Mouse (Mus musculus) hindbrain, embryonic 11.5 days (tissue): Measurements from ENCODE around the gene Rbl1. TPM values are rescaled to one million over a fixed set of nuclear protein-coding genes. Genes with fewer than 3 reads are reported as not detected.

Source experiments
- ATAC-seq: fragments of 200-750 bp; cut with Nextera tagmentation; 2 replicates; pipeline ENCODE4 v1.8.0; 2017; ENCODE audit warnings: mild to moderate bottlenecking, moderate TSS enrichment, moderate library complexity; ENCODE audit not compliant: low FRiP score
- DNase-seq: peaks from one replicate; pipeline ENCODE4 v3.0.0-alpha.2; 2015; ENCODE audit warnings: low spot score
- H3K27ac ChIP-seq: fragments of 300-500 bp; sonication (generic); 2 replicates; pipeline ENCODE4 v1.5.1; 2014; ENCODE audit warnings: mild to moderate bottlenecking, low read depth, low read length
- H3K27me3 ChIP-seq: fragments of 300-500 bp; sonication (generic); 2 replicates; pipeline ENCODE4 v1.6.1; 2014; ENCODE audit warnings: mild to moderate bottlenecking, low read length, moderate library complexity, mixed read lengths; ENCODE audit not compliant: control insufficient read depth, insufficient read depth
- H3K36me3 ChIP-seq: fragments of 300-500 bp; sonication (generic); 2 replicates; pipeline ENCODE4 v1.6.1; 2014; ENCODE audit warnings: mild to moderate bottlenecking, low read length, moderate library complexity, mixed read lengths; ENCODE audit not compliant: control insufficient read depth, insufficient read depth
- H3K4me1 ChIP-seq: fragments of 300-500 bp; sonication (generic); replicated peaks from 2 replicates; pipeline ENCODE4 v1.6.1; 2014; ENCODE audit warnings: low read length, mixed read lengths; ENCODE audit not compliant: control insufficient read depth, insufficient read depth
- H3K4me2 ChIP-seq: fragments of 300-500 bp; sonication (generic); replicated peaks from 2 replicates; pipeline ENCODE4 v1.6.1; 2014; ENCODE audit warnings: mild to moderate bottlenecking, low read depth, low read length
- H3K4me3 ChIP-seq: fragments of 300-500 bp; sonication (generic); 2 replicates; pipeline ENCODE4 v1.5.1; 2014; ENCODE audit warnings: low read depth, low read length
- H3K9ac ChIP-seq: fragments of 300-500 bp; sonication (generic); 2 replicates; pipeline ENCODE4 v1.6.1; 2014; ENCODE audit warnings: low read depth, low read length
- H3K9me3 ChIP-seq: fragments of 300-500 bp; sonication (generic); 2 replicates; pipeline ENCODE4 v1.6.1; 2016; ENCODE audit warnings: low read length; ENCODE audit not compliant: control insufficient read depth
- WGBS: fragments of 180-500 bp; shearing (Covaris S2); extraction: QIAGEN DNeasy Blood & Tissue Kit; methylation state at CpG from one replicate; pipeline ENCODE4 v1.1.7; 2014; 5-methylcytosine and 5-hydroxymethylcytosine counted together
- polyA plus RNA-seq: library from polyadenylated mRNA; unstranded; fragments of >200 nt; fragmentation: Nextera tagmentation; extraction: Ambion mirVana; gene quantifications from 2 replicates; pipeline ENCODE4 v1.2.1, GENCODE M21; 2014

The Rbl1 gene
- polyA plus RNA-seq, 1 experiment from 2014 or later: 31.8 TPM

DNA sequence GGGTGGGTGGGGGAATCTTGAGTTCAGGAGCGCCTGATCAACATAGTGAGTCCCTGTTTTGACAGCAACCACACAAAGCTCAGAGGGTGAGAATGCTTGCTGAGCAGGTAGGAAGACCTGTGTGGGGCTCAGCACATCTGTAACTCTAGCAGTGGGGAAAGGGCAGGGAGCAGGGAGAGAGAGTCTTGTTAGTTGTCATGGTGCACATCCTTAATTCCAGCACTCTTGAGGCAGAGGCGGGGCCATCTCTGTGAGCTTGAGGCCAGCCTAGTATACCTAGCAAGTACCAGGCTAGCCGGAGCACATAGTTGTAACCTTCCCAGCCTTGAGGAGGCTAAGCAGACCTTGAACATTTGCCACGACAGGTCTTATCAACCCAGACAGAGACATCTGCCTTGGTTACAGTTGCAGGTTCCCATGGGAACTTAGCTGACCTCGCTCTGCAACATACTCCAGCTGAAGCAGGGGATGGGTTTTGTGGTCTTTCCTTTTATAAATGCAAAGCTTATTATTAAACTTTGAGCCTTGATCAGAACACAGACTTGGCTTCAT is 65.0 kb downstream of the Rbl1 start:
- no peaks in the 10 kb centered on the region for H3K4me1 ChIP-seq
- DNase-seq (no peak), ATAC-seq (no peak)
- H3K36me3 ChIP-seq: no peaks in the 10 kb centered on the region
- H3K9me3 ChIP-seq: no peaks in the 10 kb centered on the region
- H3K4me3 ChIP-seq: no peak overlapping the region
- H3K9ac ChIP-seq: no peak overlapping the region
- 92% methylated on average over 5 of the region's 5 CpGs for WGBS
- H3K27ac ChIP-seq: no peak overlapping the region
- H3K4me2 ChIP-seq: no peak overlapping the region
- no peaks in the 10 kb centered on the region for H3K27me3 ChIP-seq

DNA sequence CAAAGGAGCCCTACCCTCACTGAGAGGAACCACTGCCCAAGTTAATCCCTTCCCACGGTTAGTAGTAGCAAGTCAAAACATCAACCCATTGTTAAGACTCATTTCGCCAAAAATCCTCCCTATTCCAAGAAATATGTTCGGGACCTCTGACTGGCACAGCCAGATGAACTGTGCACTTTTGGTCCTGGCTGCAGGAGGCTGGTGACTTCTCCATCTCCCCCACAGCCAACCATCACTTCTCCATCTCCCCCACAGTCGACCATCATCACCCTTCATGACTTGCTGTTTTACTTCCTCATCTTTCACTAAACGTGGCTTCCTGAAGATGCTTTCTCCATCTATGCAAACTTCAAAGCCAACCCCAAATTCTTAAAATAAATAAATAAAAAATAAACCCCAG is 65.5 kb downstream of the Rbl1 start:
- Histone ChIP-seq H3K36me3 (no peaks in the 10 kb centered on the region), H3K4me3 (no peak overlapping the region), H3K27ac (no peak overlapping the region), H3K4me1 (no peaks in the 10 kb centered on the region), H3K9ac (no peak overlapping the region), H3K9me3 (no peaks in the 10 kb centered on the region), H3K27me3 (no peaks in the 10 kb centered on the region), H3K4me2 (no peak overlapping the region)
- WGBS: 82% methylated on average over 5 of the region's 5 CpGs
- no peak for DNase-seq
- no peak for ATAC-seq

DNA sequence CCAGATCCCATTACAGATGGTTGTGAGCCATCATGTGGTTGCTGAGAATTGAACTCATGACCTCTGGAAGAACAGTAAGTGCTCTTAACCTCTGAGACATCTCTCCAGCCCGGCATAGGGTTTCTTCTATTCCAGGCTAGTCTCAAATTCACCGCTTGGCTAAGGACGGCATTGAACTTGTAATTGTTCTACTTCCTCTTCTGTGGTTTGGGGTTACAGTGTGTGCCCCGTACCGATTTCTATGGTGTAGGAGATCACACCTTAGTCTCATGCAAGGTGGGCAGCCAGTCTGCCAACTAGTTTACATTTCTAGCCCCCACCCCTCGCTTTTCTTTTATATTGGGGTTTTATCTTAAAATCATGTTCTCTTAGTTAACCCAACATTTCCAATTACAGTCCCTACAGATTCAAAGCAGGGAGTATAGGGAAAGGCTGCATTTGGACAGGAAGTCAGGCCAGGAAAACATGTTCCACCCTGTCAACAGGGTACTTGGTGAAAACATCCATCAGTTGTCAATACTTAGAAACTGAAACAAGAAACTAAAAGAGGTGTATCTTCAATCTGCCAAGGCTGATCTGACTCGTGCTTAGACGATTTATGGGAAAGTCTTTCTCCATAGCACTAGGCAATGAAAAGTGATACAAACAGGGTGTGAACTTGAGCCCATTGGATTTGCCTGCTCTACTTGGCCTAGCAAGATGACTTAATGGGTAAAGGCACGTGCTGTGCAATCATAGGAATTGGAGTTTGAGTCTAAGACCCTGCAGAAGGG is 66.2 kb downstream of the Rbl1 start:
- WGBS: 91% methylated on average over 9 of the region's 9 CpGs
- H3K36me3 ChIP-seq: no peaks in the 10 kb centered on the region
- ATAC-seq: no peak
- no peak overlapping the region for H3K4me3 ChIP-seq
- DNase-seq: no peak
- H3K9ac ChIP-seq: no peak overlapping the region
- no peak overlapping the region for H3K27ac ChIP-seq
- no peaks in the 10 kb centered on the region for H3K9me3 ChIP-seq
- no peaks in the 10 kb centered on the region for H3K27me3 ChIP-seq
- H3K4me1 ChIP-seq: no peaks in the 10 kb centered on the region
- no peak overlapping the region for H3K4me2 ChIP-seq

DNA sequence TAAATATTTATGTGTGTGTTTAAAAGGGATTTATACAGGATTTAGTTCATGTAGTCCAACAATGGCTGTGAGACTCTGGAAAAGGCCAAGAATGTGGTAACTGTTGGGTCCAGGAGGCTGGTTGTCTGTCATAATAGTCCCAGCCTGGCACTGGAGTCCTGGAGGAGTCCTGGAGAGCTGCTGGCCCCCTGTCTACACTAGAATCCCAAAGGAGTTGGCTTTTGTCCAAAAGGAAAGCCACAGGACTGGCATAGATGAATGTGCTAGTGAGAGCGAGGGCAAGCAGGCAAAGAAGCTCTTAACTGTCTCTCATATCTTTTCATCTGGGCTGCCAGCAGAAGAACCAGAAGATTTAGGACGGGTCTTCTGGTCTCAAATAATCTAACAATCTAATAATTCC is 67.7 kb downstream of the Rbl1 start:
- Histone ChIP-seq H3K4me1 (no peaks in the 10 kb centered on the region), H3K9ac (no peak overlapping the region), H3K4me2 (no peak overlapping the region), H3K9me3 (no peaks in the 10 kb centered on the region), H3K36me3 (no peaks in the 10 kb centered on the region), H3K4me3 (no peak overlapping the region), H3K27ac (no peak overlapping the region), H3K27me3 (no peaks in the 10 kb centered on the region)
- no peak for DNase-seq
- 94% methylated on average over 2 of the region's 2 CpGs for WGBS
- no peak for ATAC-seq

DNA sequence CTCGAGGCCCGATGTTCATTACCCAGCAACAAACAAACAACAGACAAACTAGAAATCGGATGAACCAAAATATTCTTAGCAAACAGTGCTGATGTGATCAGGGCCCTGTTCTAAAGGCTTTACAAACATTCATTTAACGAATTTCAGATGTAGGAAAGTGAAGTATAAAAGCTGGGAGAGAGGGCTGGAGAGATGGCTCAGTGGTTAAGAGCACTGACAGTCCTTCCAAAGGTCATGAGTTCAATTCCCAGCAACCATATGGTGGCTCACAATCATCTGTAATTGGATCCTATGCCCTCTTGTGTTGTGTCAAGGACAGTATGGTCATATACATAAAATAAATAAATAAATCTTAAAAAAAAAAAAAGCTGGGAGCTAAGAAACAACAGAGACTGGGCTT is 68.2 kb downstream of the Rbl1 start:
- no peaks in the 10 kb centered on the region for H3K9me3 ChIP-seq
- H3K4me3 ChIP-seq: no peak overlapping the region
- no peak overlapping the region for H3K4me2 ChIP-seq
- H3K36me3 ChIP-seq: no peaks in the 10 kb centered on the region
- no peak for DNase-seq
- ATAC-seq: no peak
- WGBS: 92% methylated on average over 4 of the region's 4 CpGs
- H3K9ac ChIP-seq: no peak overlapping the region
- H3K27ac ChIP-seq: no peak overlapping the region
- no peaks in the 10 kb centered on the region for H3K27me3 ChIP-seq
- H3K4me1 ChIP-seq: no peaks in the 10 kb centered on the region

DNA sequence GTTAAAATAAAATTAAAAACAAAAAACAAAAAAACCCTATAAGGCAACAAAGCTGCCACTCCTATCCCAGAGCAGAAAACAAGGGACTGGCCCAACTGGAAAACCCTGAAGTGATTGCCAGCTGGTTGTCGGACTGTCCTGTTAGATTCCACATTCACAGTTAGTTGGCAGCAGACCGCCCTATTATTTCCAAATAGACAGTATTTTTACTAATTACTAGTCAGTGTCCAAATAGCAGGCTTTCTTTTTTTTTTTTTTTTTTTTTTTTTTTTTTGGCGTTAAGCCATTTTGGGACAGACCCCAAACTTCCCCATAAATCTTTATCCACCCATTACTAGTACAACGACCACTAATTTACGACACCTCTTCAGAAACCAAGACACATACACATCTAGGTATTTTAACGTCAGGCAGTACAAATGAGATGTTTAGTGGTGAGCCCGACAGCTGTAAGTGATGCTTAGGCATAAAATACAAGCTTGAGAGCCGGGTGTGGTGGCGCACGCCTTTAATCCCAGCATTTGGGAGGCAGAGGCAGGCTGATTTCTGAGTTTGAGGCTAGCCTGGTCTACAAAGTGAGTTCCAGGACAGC is 68.7 kb downstream of the Rbl1 start:
- Histone ChIP-seq H3K27me3 (no peaks in the 10 kb centered on the region), H3K27ac (no peak overlapping the region), H3K9ac (peak overlapping the region; percentile 59), H3K4me2 (peak overlapping the region; percentile 73), H3K4me1 (no peaks in the 10 kb centered on the region), H3K9me3 (no peaks in the 10 kb centered on the region), H3K36me3 (no peaks in the 10 kb centered on the region), H3K4me3 (peak overlapping the region; percentile 55)
- DNase-seq: no peak
- WGBS: 85% methylated on average over 10 of the region's 10 CpGs
- ATAC-seq: no peak

DNA sequence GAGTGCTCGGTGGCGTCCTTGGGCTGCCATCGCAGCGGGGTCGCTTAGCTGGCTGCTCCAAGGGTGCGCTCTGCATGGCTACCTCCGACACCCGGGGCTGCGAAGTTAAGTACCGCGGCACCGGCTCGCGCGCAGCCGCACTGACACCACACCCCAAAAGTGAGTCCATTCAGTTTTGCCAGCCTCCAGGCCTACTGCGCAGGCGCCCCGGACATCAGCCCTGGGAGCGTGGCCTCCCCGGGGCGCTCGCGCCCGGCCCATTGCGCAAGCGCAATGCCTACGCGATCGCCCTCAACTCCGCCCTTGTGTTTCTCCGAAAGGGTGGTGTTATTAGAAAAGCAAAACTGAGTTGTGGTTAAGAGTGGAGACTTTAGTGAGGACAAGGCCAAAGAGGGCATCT is 69.3 kb downstream of the Rbl1 start, which contains the start of gene Samhd1:
Gene Samhd1 (minus strand): TSS at position 252 of the 400 bp plus-strand sequence.
- peak within 1 kb of the TSS; percentile 59 for H3K9ac ChIP-seq
- WGBS: 1% methylated on average over 32 of the region's 32 CpGs
- peak; percentile 89 for ATAC-seq

DNA sequence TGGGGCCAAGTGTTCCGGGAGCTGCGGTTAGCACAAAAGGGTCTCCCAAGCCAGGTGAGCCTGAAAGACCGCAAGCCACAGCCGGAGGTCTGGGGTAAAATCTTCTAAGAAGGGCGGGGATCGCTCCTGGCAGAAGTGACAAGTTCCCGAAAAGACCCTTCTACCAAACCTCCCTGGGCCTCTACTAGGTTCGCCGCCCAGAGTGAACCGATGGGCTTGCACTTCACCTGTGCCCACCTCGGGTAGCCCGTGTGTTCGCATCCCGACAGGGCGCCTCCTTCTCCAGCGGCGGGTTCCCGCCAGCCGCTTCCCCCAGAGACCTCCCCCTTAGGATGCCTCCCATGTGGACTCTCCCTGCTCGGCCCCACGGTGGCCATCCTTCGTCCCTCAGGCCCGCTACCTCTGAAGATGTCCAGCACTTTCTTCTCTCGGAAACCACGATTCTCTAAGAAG is 69.8 kb downstream of the Rbl1 start:
- peak overlapping the region; percentile 73 for H3K4me2 ChIP-seq
- WGBS: under 1% methylated on average over 25 of the region's 25 CpGs
- no peaks in the 10 kb centered on the region for H3K4me1 ChIP-seq
- no peak for DNase-seq
- H3K27me3 ChIP-seq: no peaks in the 10 kb centered on the region
- peak overlapping the region; percentile 55 for H3K4me3 ChIP-seq
- H3K9me3 ChIP-seq: no peaks in the 10 kb centered on the region
- peak overlapping the region; percentile 59 for H3K9ac ChIP-seq
- ATAC-seq: peak; percentile 80
- no peak overlapping the region for H3K27ac ChIP-seq
- H3K36me3 ChIP-seq: no peaks in the 10 kb centered on the region

More for the DNA sequence above, 69.3 kb downstream of the Rbl1 start, which contains the start of gene Samhd1:
- Histone ChIP-seq H3K4me1 (no peaks in the 10 kb centered on the region), H3K4me3 (peak within 1 kb of the TSS; percentile 55), H3K4me2 (peak within 1 kb of the TSS; percentile 73), H3K36me3 (no peaks in the 10 kb centered on the region), H3K9me3 (no peaks in the 10 kb centered on the region), H3K27ac (no peak within 1 kb of the TSS), H3K27me3 (no peaks in the 10 kb centered on the region)
- DNase-seq: peak; percentile 96
